Comparison of ENCODE assay signal across 29 mouse cellular contexts in the genomic region with DNA sequence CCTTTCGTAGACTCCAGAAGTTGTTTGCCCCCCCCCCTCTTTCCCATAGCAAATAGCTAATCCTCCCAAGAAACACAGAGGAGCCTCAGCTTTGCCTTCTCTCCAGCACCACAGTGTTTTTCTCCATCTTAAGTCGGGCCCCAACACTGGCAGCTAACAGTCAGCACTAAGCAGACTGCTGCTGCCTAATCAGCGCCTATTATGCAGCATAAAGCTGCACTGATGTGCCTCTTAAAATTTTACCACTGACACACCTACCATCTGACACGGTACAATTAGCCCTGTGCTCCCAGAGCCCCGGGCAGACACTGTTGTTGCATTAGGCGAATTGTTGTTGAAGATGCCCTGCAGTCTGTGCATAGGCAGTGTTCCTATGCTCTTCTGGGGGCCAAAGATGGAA.
DNase-seq lines count a peak whose midpoint lies in the region; ATAC-seq and TF ChIP-seq lines count a peak whose summit lies in the region.
"Had no signal": no experiment of that assay in that cellular context is flagged by ENCODE, and none has a peak within 500 bp of the region (broad histone marks: within the 10 kb centered on the region; RNA-seq: fewer than 3 reads in every experiment).

No protein-coding gene starts in this region.

- no peak for TF ChIP-seq CTCF in brain, embryonic 14.5 days (IDR thresholded peaks at IDR 0.05; ENCODE audit: borderline replicate concordance, extremely low read depth, insufficient read depth, insufficient read length)

- no peak overlapping the region for H3K27ac ChIP-seq in limb, embryonic 11.5 days (replicated peaks; ENCODE audit: low read depth, low read length)
- no peak overlapping the region for H3K27ac ChIP-seq in limb, embryonic 10.5 days
- H3K27ac ChIP-seq in forebrain, embryonic 16.5 days (ENCODE audit: low read length): peak overlapping the region; percentile 57
- no peak overlapping the region for H3K27ac ChIP-seq in intestine, embryonic 15.5 days
- no peak overlapping the region for H3K27ac ChIP-seq in liver, embryonic 12.5 days
- H3K27ac ChIP-seq: embryonic facial prominence, embryonic 12.5 days; hindbrain, embryonic 10.5 days; hindbrain, postnatal 0 days; kidney, postnatal 0 days; limb, embryonic 12.5 days; neural tube, embryonic 13.5 days; stomach, embryonic 15.5 days had no signal

- no peak for TF ChIP-seq POLR2A in brain, embryonic 14.5 days (IDR thresholded peaks at IDR 0.05; ENCODE audit: borderline replicate concordance, extremely low read depth, insufficient read depth, insufficient read length, poor library complexity, severe bottlenecking)

- no peak for ATAC-seq in limb, embryonic 11.5 days (ENCODE audit: insufficient number of reproducible peaks, low FRiP score, low TSS enrichment, low read depth)
- ATAC-seq in forebrain, embryonic 16.5 days: peak; percentile 88
- ATAC-seq in intestine, embryonic 15.5 days: no peak
- no peak for ATAC-seq in liver, embryonic 12.5 days
- ATAC-seq: activated CD4-positive, CD25-positive, alpha-beta regulatory T cell, adult 4 months; hindbrain, postnatal 0 days; intestine, embryonic 16.5 days had no signal

- H3K9ac ChIP-seq in limb, embryonic 11.5 days (ENCODE audit: low read length): no peak overlapping the region
- H3K9ac ChIP-seq in forebrain, embryonic 16.5 days (replicated peaks; ENCODE audit: low read depth, low read length): no peak overlapping the region
- H3K9ac ChIP-seq in intestine, embryonic 15.5 days: no peak overlapping the region
- no peak overlapping the region for H3K9ac ChIP-seq in liver, embryonic 12.5 days
- H3K9ac ChIP-seq: embryonic facial prominence, embryonic 12.5 days; limb, embryonic 12.5 days; neural tube, embryonic 13.5 days; stomach, embryonic 15.5 days had no signal

- H3K4me3 ChIP-seq in limb, embryonic 11.5 days (ENCODE audit: low read depth, low read length): no peak overlapping the region
- H3K4me3 ChIP-seq in limb, embryonic 10.5 days: no peak overlapping the region
- no peak overlapping the region for H3K4me3 ChIP-seq in forebrain, embryonic 16.5 days (replicated peaks; ENCODE audit: low read length)
- H3K4me3 ChIP-seq in intestine, embryonic 15.5 days (replicated peaks): no peak overlapping the region
- no peak overlapping the region for H3K4me3 ChIP-seq in liver, embryonic 12.5 days
- H3K4me3 ChIP-seq: embryonic facial prominence, embryonic 12.5 days; hindbrain, embryonic 10.5 days; limb, embryonic 12.5 days; megakaryocyte, embryonic 14.5 days; neural tube, embryonic 13.5 days; stomach, embryonic 15.5 days had no signal

- no peaks in the 10 kb centered on the region for H3K4me1 ChIP-seq in limb, embryonic 11.5 days (ENCODE audit: control insufficient read depth, insufficient read depth, low read length)
- no peaks in the 10 kb centered on the region for H3K4me1 ChIP-seq in limb, embryonic 10.5 days
- peaks cover 6% of the 10 kb centered on the region for H3K4me1 ChIP-seq in forebrain, embryonic 16.5 days (replicated peaks; ENCODE audit: control insufficient read depth, insufficient read depth, low read length)
- H3K4me1 ChIP-seq in intestine, embryonic 15.5 days (replicated peaks): no peaks in the 10 kb centered on the region
- no peaks in the 10 kb centered on the region for H3K4me1 ChIP-seq in liver, embryonic 12.5 days
- H3K4me1 ChIP-seq: embryonic facial prominence, embryonic 12.5 days; hindbrain, embryonic 10.5 days; megakaryocyte, embryonic 14.5 days; stomach, embryonic 15.5 days had no signal

- H3K9me3 ChIP-seq in limb, embryonic 11.5 days (ENCODE audit: control insufficient read depth, low read length): no peaks in the 10 kb centered on the region
- H3K9me3 ChIP-seq in limb, embryonic 10.5 days (replicated peaks): no peaks in the 10 kb centered on the region
- no peaks in the 10 kb centered on the region for H3K9me3 ChIP-seq in forebrain, embryonic 16.5 days (ENCODE audit: control insufficient read depth, low read length)
- no peaks in the 10 kb centered on the region for H3K9me3 ChIP-seq in intestine, embryonic 15.5 days
- H3K9me3 ChIP-seq in liver, embryonic 12.5 days (replicated peaks): no peaks in the 10 kb centered on the region
- H3K9me3 ChIP-seq: embryonic facial prominence, embryonic 12.5 days; hindbrain, embryonic 10.5 days; limb, embryonic 12.5 days; megakaryocyte, embryonic 14.5 days; neural tube, embryonic 13.5 days; stomach, embryonic 15.5 days had no signal

- 65% methylated on average over 6 of the region's 6 CpGs for WGBS in limb, embryonic 11.5 days
- 75% methylated on average over 6 of the region's 6 CpGs for WGBS in limb, embryonic 10.5 days
- 39% methylated on average over 6 of the region's 6 CpGs for WGBS in forebrain, embryonic 16.5 days
- 69% methylated on average over 6 of the region's 6 CpGs for WGBS in intestine, embryonic 15.5 days
- 54% methylated on average over 6 of the region's 6 CpGs for WGBS in liver, embryonic 12.5 days (ENCODE audit: insufficient replicate concordance)

- no peaks in the 10 kb centered on the region for H3K27me3 ChIP-seq in limb, embryonic 11.5 days (ENCODE audit: control insufficient read depth, insufficient read depth, low read length)
- no peaks in the 10 kb centered on the region for H3K27me3 ChIP-seq in limb, embryonic 10.5 days (ENCODE audit: low read depth, poor library complexity, severe bottlenecking)
- no peaks in the 10 kb centered on the region for H3K27me3 ChIP-seq in forebrain, embryonic 16.5 days (replicated peaks; ENCODE audit: control insufficient read depth, insufficient read depth, low read length)
- H3K27me3 ChIP-seq in intestine, embryonic 15.5 days (replicated peaks): no peaks in the 10 kb centered on the region
- H3K27me3 ChIP-seq in liver, embryonic 12.5 days (replicated peaks): no peaks in the 10 kb centered on the region
- H3K27me3 ChIP-seq: CH12.LX; embryonic facial prominence, embryonic 12.5 days; limb, embryonic 12.5 days; megakaryocyte, embryonic 14.5 days; neural tube, embryonic 13.5 days; stomach, embryonic 15.5 days had no signal

- H3K36me3 ChIP-seq in limb, embryonic 11.5 days (ENCODE audit: control insufficient read depth, insufficient read depth, low read length): no peaks in the 10 kb centered on the region
- H3K36me3 ChIP-seq in limb, embryonic 10.5 days: no peaks in the 10 kb centered on the region
- no peaks in the 10 kb centered on the region for H3K36me3 ChIP-seq in forebrain, embryonic 16.5 days (ENCODE audit: control insufficient read depth, insufficient read depth)
- H3K36me3 ChIP-seq in intestine, embryonic 15.5 days: no peaks in the 10 kb centered on the region
- H3K36me3 ChIP-seq in liver, embryonic 12.5 days: no peaks in the 10 kb centered on the region
- H3K36me3 ChIP-seq: embryonic facial prominence, embryonic 12.5 days; hindbrain, embryonic 10.5 days; limb, embryonic 12.5 days; neural tube, embryonic 13.5 days; stomach, embryonic 15.5 days had no signal

- DNase-seq in limb, embryonic 11.5 days (ENCODE audit: low spot score): peak; percentile 21
- DNase-seq in limb, embryonic 10.5 days (ENCODE audit: low spot score): no peak
- peak; percentile 6 for DNase-seq in CD4-positive helper T cell, adult 2 months (ENCODE audit: low read depth, low spot score)
- peak; percentile 71 for DNase-seq in brain, embryonic 14.5 days (ENCODE audit: low read depth)
- DNase-seq: adrenal gland, adult 2 months; cerebellum, adult 11 months; cerebellum, adult 9-11 months; embryo, embryonic 11 days; gastrocnemius, postnatal 14 days; heart, postnatal 14 days; kidney, adult 8-10 months; kidney, postnatal 4 days; layer of hippocampus, postnatal 36 days; lung, postnatal 36 days; right cerebral cortex, postnatal 25 days had no signal

- H3K4me2 ChIP-seq in limb, embryonic 11.5 days (ENCODE audit: low read depth, severe bottlenecking): no peak overlapping the region
- H3K4me2 ChIP-seq in forebrain, embryonic 16.5 days (ENCODE audit: low read length): no peak overlapping the region
- H3K4me2 ChIP-seq in intestine, embryonic 15.5 days (replicated peaks): no peak overlapping the region
- no peak overlapping the region for H3K4me2 ChIP-seq in liver, embryonic 12.5 days
- H3K4me2 ChIP-seq: embryonic facial prominence, embryonic 12.5 days; limb, embryonic 12.5 days; neural tube, embryonic 13.5 days; stomach, embryonic 15.5 days had no signal
